Mouse (Mus musculus): ENCODE results near the gene Ankrd60. TPM values are rescaled to one million over a fixed set of nuclear protein-coding genes. Genes with fewer than 3 reads are reported as not detected.
A peak's percentile ranks its signal among the peaks of the same experiment; 100 is the strongest.

Ankrd60 gene
- total RNA-seq, 2 experiments from 2014 or later: not detected

GRCm38 (mm10) chr2:173584361-173584760 lies 6.2 kb upstream of the Ankrd60 start:
- no peak for DNase-seq

DNA sequence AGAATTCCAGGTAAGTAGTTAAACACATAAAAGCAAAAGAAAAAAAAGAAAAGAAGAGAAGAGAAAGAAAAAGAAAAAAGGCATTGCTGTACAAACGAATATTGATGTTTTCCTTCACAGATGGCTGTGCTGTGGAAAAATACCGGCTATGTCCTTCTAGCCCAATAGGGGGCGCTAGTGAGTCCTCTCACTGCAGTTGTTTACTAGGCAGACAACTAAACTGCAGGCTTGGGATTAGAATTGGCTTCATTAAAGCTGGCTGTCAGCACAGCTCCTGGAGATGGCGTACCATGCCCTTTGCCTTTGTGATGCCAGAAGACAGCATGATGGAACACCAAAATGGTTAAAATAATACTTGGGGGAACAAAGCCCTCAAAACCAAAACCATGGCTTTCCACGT lies 5.3 kb upstream of the Ankrd60 start:
- DNase-seq: no peak

- no peak for DNase-seq
Observed at GRCm38 (mm10) chr2:173582903-173583302, 4.7 kb upstream of the Ankrd60 start.

DNA sequence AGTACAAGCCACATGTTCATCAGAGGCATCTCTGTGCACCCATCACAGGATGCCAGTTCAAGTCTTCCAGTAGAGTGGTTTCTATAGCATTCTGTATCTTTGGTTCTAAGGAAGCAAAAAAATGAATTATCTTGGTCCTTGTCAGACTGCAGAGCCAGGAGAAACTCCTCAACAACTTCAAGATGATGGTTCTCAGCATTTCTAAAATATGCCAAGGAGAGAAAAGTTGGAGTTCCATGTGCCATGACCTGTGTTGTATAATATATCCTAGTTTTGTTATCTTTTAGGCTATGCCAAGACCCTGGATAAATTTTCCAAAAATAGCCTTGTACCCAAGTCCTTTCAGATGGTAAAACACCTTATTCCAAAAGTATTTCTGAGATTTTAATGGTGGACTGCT lies 2.9 kb upstream of the Ankrd60 start:
- DNase-seq: no peak

- no peak for DNase-seq
Observed at GRCm38 (mm10) chr2:173578595-173578994, 430 bp upstream of the Ankrd60 start.

- no peak for DNase-seq
Observed at GRCm38 (mm10) chr2:173564179-173564578, 14.0 kb downstream of the Ankrd60 start.

- DNase-seq: no peak
Observed at GRCm38 (mm10) chr2:173563336-173563735, 14.8 kb downstream of the Ankrd60 start.

GRCm38 (mm10) chr2:173561851-173562442 lies 16.2 kb downstream of the Ankrd60 start:
- DNase-seq: no peak

DNA sequence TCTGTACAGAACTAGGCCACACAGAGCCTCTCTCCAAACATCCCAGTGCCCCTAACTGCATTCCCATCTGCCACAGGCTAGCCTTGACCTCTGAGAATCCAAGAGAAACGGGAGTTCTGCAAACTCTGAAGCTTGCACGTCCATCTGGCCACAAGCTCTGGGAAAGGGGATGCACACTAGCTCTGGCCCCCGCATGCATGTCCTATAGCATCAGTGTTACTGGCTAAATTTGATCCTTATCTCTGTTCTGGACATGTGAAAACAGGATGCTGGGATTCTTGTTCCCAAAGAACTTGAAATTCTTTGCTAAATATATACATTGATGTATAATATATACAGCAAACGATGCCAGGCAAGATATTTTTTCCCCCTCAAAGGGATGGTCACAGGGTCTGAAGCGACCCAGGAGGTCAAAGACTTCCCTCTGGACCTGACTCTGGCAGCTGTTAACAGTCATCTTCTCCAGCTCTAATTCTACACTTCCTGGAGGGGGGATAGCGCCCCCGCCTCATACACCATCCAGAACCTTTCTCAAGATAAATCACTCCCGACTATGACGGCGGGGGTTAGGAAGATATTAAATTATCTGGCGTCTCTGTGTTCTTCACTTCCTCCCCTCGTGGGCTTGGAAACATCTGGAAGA lies 19.3 kb downstream of the Ankrd60 start:
- no peak for DNase-seq

DNA sequence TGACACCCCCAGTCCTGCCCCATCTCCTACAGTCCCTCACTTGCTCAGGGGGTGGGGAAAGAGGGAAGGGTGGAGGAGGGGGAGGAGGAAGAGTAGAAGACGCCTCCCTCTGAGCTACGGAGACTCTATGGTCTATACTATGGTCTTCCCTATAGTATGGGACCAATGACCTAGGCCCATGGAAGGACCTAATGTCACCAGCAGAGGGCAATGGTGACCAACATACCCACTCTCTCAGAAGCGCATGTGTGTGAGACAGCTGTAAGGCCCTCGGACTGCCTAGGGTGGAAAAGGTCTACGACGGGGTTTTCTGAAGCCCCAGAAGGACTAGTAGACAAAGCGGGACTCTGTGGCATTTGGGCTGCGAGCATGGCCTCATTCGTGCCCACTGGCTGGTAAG lies 24.3 kb downstream of the Ankrd60 start:
- no peak for DNase-seq

GRCm38 (mm10) chr2:173550681-173551080 lies 27.5 kb downstream of the Ankrd60 start:
- DNase-seq: peak; percentile 48

GRCm38 (mm10) chr2:173549236-173549635 lies 28.9 kb downstream of the Ankrd60 start:
- DNase-seq: no peak

DNA sequence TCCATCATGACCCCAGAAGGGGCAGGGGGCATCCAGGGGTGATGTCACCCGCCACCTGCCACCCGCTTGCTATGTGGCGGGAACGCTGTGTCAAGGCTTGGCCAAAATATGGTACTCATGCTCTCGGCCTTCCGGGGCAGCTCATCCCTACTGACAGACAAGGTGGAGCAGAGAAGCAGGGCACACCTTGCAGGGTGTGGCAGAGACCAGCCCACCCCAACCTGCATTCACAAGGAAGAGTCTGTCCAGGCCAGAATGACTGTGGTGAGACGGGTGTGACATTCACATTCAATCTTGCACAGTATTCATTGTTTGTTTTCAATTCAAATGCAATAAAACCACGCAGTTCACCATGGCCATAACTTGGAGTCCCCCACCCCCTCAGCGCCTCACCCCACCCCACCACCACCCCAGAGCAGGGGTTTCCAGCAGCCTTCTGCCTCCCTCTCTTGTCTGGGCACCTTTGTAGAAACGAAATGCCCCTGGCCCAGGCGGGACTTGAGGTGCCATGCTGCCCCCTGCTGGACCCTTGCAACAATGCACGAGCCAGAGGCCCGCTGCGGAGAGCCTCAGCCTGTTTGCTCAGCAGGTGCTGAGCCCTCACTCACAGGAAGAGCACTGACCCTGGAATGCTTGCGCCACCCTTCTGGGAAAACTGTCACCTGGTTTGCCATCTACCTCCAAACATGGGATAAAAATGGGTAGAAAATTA lies 32.0 kb downstream of the Ankrd60 start:
- DNase-seq: peak; percentile 45

GRCm38 (mm10) chr2:173542716-173543115 lies 35.4 kb downstream of the Ankrd60 start:
- no peak for DNase-seq

- DNase-seq: no peak
Observed at GRCm38 (mm10) chr2:173541748-173542147, 36.4 kb downstream of the Ankrd60 start.

- no peak for DNase-seq
Observed at GRCm38 (mm10) chr2:173539781-173540180, 38.4 kb downstream of the Ankrd60 start.

GRCm38 (mm10) chr2:173535886-173536285 lies 42.3 kb downstream of the Ankrd60 start:
- no peak for DNase-seq

DNA sequence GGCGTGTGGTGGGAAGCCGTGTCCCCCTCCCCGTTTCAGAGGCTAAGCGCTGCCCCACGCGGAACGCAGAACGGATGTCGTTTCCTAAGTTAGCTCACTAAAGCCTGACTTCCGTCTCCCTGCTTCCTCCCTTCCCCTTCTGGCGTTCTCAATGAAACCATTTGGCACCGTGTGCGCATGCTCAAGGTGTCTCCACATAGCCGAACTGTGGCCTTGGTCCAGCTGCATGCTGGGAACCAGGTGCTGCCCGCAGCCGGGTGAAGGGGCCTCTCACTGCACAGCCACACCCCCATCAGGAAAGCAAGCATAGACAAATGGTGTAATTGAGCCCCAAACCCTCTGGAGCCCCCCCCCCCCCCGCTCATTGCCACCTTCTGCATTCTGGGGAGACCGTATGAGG lies 42.8 kb downstream of the Ankrd60 start:
- DNase-seq: no peak

DNA sequence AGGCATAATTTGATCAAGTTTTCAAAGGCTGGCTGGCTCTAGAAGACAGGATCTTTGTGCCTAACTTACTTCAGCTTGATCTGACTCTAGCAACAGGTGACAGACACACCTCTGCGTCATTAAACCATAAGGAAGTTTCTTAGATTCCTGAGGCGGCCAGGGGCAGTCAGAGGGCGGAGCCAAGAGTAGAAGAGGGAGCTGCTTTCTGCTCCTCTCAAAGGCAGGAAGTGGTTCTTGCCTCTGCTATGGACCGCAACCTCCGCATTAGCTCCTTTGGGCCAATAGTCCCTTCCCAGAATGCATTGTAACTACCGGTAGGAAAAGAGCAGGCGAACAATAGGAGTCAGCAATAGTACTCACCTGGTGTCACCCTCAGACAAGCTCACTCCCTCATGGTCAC lies 43.6 kb downstream of the Ankrd60 start:
- no peak for DNase-seq

DNA sequence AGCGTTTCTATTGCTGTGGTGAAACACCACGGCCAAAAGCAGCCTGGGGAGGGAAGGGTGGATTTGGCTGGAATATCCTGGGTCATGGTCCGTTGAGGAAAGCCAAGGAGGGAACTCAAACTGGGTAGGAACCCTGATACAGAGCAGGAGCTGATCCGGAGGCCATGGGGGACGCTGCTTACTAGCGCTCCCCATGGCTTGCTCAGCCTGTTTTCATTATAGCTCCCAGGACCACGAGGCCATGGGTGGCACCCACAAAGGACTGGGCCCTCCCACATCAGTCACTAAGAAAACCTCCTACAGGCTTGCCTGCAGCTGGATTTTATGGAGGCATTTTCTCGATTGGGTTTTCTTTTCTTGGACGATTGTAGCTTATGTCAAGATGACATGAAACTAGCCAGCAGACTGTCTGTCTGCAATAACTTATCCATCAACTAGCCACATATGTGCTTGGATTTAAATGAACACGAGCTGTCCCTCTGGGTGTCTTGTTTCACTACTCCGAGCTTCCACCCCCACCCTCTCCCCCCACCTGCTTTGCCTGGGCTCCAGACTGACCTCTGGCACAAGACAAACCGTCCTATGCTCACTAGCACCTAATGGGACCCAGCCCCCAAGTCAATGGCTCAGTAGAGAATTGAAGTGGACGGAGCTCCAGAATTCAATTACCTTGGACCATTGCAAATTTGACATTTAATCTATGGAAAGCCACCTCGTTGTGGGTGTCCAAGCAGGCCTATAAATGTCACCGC lies 45.3 kb downstream of the Ankrd60 start:
- DNase-seq: no peak

- DNase-seq: no peak
Observed at GRCm38 (mm10) chr2:173528493-173528892, 49.7 kb downstream of the Ankrd60 start.

GRCm38 (mm10) chr2:173522376-173522775 lies 55.8 kb downstream of the Ankrd60 start, which contains the start of gene 1700021F07Rik:
Gene 1700021F07Rik, plus strand, starts transcription at chr2:173522586.
- no peak for DNase-seq
